Mouse (Mus musculus) intestine, embryonic 15.5 days (tissue): ENCODE results near the gene Sh3tc1. TPM values are rescaled to one million over a fixed set of nuclear protein-coding genes. Genes with fewer than 3 reads are reported as not detected.

Experiments
- ATAC-seq: fragments of 200-750 bp; cut with Nextera tagmentation; 2 replicates; pipeline ENCODE4 v1.8.0; 2017; ENCODE audit warnings: moderate TSS enrichment, moderate library complexity
- H3K27ac ChIP-seq: fragments of 300-500 bp; sonication (generic); 2 replicates; pipeline ENCODE4 v1.5.1; 2015; ENCODE audit warnings: mild to moderate bottlenecking, inconsistent platforms
- H3K27me3 ChIP-seq: fragments of 300-500 bp; sonication (generic); replicated peaks from 2 replicates; pipeline ENCODE4 v1.6.1; 2015; ENCODE audit warnings: inconsistent platforms
- H3K36me3 ChIP-seq: fragments of 300-500 bp; sonication (generic); 2 replicates; pipeline ENCODE4 v1.6.1; 2015; ENCODE audit warnings: inconsistent platforms
- H3K4me1 ChIP-seq: fragments of 300-500 bp; sonication (generic); replicated peaks from 2 replicates; pipeline ENCODE4 v1.6.1; 2015; ENCODE audit warnings: inconsistent platforms
- H3K4me2 ChIP-seq: fragments of 300-500 bp; sonication (generic); replicated peaks from 2 replicates; pipeline ENCODE4 v1.6.1; 2015; ENCODE audit warnings: mild to moderate bottlenecking, inconsistent platforms
- H3K4me3 ChIP-seq: fragments of 300-500 bp; sonication (generic); replicated peaks from 2 replicates; pipeline ENCODE4 v1.5.1; 2015; ENCODE audit warnings: inconsistent platforms
- H3K9ac ChIP-seq: fragments of 300-500 bp; sonication (generic); 2 replicates; pipeline ENCODE4 v1.6.1; 2015; ENCODE audit warnings: inconsistent platforms
- H3K9me3 ChIP-seq: fragments of 300-500 bp; sonication (generic); 2 replicates; pipeline ENCODE4 v1.6.1; 2016; ENCODE audit warnings: inconsistent platforms
- WGBS: fragments of 180-500 bp; shearing (Covaris S2); methylation state at CpG from one replicate; pipeline ENCODE4 v1.1.7; 2015; 5-methylcytosine and 5-hydroxymethylcytosine counted together
- polyA plus RNA-seq: library from polyadenylated mRNA; unstranded; fragments of >200 nt; fragmentation: Nextera tagmentation; extraction: Ambion mirVana; gene quantifications from 2 replicates; pipeline ENCODE4 v1.2.1, GENCODE M21; 2015

Gene Sh3tc1
- polyA plus RNA-seq, 1 experiment from 2014 or later: 16.0 TPM

- no peaks in the 10 kb centered on the region for H3K36me3 ChIP-seq
- no peak for ATAC-seq
- H3K27ac ChIP-seq: no peak overlapping the region
- WGBS: 62% methylated on average over 6 of the region's 6 CpGs
- 0 out of 2 replicates have a peak, but pooled peaks cover 4% of the 10 kb centered on the region for H3K4me1 ChIP-seq
- H3K27me3 ChIP-seq: no peaks in the 10 kb centered on the region
- no peak overlapping the region for H3K9ac ChIP-seq
- no peak overlapping the region for H3K4me2 ChIP-seq
- no peaks in the 10 kb centered on the region for H3K9me3 ChIP-seq
- H3K4me3 ChIP-seq: no peak overlapping the region
Observed at GRCm38 (mm10) chr5:35765909-35766308, 26.1 kb upstream of the Sh3tc1 start.

DNA sequence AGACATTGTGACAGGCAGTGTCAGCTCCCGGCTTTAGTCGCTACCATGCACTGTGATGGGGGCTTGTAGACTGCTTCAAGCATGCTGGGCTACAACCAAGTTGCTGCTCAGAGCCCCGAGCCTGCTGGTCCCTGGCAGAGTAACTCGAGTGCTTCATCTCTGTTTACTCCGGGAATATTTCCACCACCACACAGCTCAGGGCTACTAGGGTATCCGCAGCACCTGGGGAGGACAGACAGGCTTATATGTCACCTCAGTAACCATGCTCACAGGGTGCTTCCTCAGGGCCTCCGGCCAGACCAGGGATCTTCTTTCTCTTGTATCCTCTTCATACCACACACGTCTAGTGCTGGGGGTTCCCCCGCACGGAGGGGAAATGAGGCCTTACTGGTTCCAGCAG lies 23.1 kb upstream of the Sh3tc1 start:
- Histone ChIP-seq H3K4me2 (no peak overlapping the region), H3K4me3 (no peak overlapping the region), H3K9me3 (no peaks in the 10 kb centered on the region), H3K4me1 (peaks cover 13% of the 10 kb centered on the region), H3K36me3 (no peaks in the 10 kb centered on the region), H3K27ac (no peak overlapping the region), H3K9ac (no peak overlapping the region), H3K27me3 (peaks cover 23% of the 10 kb centered on the region)
- no peak for ATAC-seq
- 80% methylated on average over 10 of the region's 10 CpGs for WGBS

GRCm38 (mm10) chr5:35762388-35762787 lies 22.6 kb upstream of the Sh3tc1 start:
- H3K27ac ChIP-seq: no peak overlapping the region
- no peak overlapping the region for H3K4me3 ChIP-seq
- H3K27me3 ChIP-seq: peaks cover 28% of the 10 kb centered on the region
- no peak overlapping the region for H3K9ac ChIP-seq
- H3K4me1 ChIP-seq: peaks cover 13% of the 10 kb centered on the region
- H3K9me3 ChIP-seq: no peaks in the 10 kb centered on the region
- no peaks in the 10 kb centered on the region for H3K36me3 ChIP-seq
- no peak overlapping the region for H3K4me2 ChIP-seq
- 60% methylated on average over 5 of the region's 5 CpGs for WGBS
- no peak for ATAC-seq

DNA sequence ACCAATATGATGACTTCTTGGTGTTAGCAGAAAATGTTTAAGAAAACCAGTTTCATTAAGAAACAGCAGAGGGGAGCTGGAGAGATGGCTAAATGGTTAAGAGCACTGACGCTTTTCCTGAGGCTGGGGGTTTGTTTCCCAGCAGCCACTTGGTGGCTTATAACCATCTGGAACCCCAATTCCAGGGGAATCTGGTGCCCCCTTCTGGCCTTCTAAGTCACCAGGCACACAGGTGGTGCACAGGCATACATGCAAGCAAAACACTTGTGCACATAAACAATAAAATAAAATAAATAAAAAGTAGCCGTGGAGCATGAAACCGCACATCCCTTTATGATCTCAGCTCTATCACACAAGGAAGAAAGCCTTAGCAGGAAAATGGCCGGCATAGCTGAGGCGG lies 21.5 kb upstream of the Sh3tc1 start:
- WGBS: 71% methylated on average over 5 of the region's 5 CpGs

DNA sequence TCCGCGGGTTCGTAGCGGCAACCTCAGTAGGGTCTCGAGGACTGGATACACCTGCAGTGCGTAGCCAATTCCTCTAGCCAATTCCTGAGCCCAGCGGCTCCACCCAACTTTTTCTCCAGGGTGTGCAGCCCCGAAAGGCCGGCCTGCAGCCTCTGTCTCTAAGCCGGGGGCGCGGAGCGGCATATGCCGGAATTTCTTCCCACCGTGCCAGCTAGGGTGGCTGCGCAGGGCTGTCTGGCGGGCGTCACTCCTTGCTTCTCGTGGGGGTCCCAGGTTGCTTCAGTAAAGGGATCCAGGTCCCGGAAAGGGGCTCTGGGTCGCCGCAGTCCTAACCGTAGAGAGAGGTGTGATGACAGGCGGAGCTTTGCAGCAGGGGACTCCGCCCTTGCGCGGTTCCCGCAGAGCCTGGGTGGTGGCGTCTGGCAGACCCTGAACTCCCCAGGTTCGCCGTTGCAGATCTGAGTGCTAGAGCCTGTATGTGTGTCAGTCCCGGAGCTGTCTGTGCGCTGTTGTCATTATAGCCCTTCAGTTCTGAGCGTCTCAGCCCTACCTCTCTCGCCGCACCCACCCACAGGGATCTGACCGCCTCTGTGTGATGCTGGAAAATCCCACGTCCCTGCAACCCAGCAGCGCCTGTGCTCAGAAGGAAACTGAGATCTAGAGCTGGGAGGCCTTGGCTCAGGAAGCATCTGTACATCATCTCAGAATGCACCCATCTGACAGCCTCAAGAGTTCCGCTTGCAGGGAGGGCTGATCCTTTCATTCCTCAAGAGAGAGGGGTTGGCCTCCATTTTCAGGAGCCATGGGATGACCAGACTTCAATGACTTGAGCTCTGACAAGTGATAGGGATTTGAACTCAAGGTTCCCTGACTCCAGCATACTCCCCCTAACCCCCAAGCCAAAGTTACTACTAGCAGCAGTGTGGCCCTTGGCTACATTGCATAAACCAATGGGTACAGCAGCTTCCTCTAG lies 18.6 kb upstream of the Sh3tc1 start:
- H3K27me3 ChIP-seq: peaks cover 39% of the 10 kb centered on the region
- peak overlapping the region; percentile 61 for H3K4me3 ChIP-seq

More for the DNA sequence above, 21.5 kb upstream of the Sh3tc1 start:
- Histone ChIP-seq H3K27ac (no peak overlapping the region), H3K4me3 (no peak overlapping the region), H3K27me3 (peaks cover 30% of the 10 kb centered on the region), H3K4me2 (no peak overlapping the region), H3K9me3 (no peaks in the 10 kb centered on the region), H3K4me1 (peaks cover 13% of the 10 kb centered on the region), H3K9ac (no peak overlapping the region), H3K36me3 (no peaks in the 10 kb centered on the region)
- ATAC-seq: no peak

GRCm38 (mm10) chr5:35757639-35758001 lies 17.8 kb upstream of the Sh3tc1 start, which contains the start of gene Ablim2:
Ablim2 (plus strand) TSS chr5:35757880.
- Histone ChIP-seq H3K4me2 (peak within 1 kb of the TSS; percentile 99), H3K4me1 (peaks cover 12% of the 10 kb centered on the region), H3K4me3 (peak within 1 kb of the TSS; percentile 61), H3K27me3 (peaks cover 39% of the 10 kb centered on the region), H3K27ac (0 out of 2 replicates have a peak within 1 kb of the TSS, but pooled peaks have one; percentile 14), H3K36me3 (no peaks in the 10 kb centered on the region), H3K9me3 (no peaks in the 10 kb centered on the region), H3K9ac (peak within 1 kb of the TSS; percentile 52)
- ATAC-seq: peak; percentile 98
- 0% methylated on average over 34 of the region's 35 CpGs for WGBS

More for the DNA sequence above, 18.6 kb upstream of the Sh3tc1 start:
- Histone ChIP-seq H3K4me1 (peaks cover 12% of the 10 kb centered on the region), H3K27ac (no peak overlapping the region), H3K9ac (peak overlapping the region; percentile 52), H3K36me3 (no peaks in the 10 kb centered on the region), H3K4me2 (peak overlapping the region; percentile 99), H3K9me3 (no peaks in the 10 kb centered on the region)
- ATAC-seq: peak; percentile 29
- WGBS: 2% methylated on average over 40 of the region's 40 CpGs

GRCm38 (mm10) chr5:35756997-35757638 lies 17.3 kb upstream of the Sh3tc1 start:
- peaks cover 39% of the 10 kb centered on the region for H3K27me3 ChIP-seq
- H3K27ac ChIP-seq: 0 out of 2 replicates have a peak overlapping the region, but pooled peaks have one; percentile 14
- ATAC-seq: peak; percentile 62
- H3K4me2 ChIP-seq: peak overlapping the region; percentile 99
- H3K9me3 ChIP-seq: no peaks in the 10 kb centered on the region
- H3K9ac ChIP-seq: peak overlapping the region; percentile 23; the same call in 1 of the 2 replicates
- peak overlapping the region; percentile 61 for H3K4me3 ChIP-seq
- no peaks in the 10 kb centered on the region for H3K36me3 ChIP-seq
- peaks cover 12% of the 10 kb centered on the region for H3K4me1 ChIP-seq
- WGBS: 11% methylated on average over 26 of the region's 26 CpGs

DNA sequence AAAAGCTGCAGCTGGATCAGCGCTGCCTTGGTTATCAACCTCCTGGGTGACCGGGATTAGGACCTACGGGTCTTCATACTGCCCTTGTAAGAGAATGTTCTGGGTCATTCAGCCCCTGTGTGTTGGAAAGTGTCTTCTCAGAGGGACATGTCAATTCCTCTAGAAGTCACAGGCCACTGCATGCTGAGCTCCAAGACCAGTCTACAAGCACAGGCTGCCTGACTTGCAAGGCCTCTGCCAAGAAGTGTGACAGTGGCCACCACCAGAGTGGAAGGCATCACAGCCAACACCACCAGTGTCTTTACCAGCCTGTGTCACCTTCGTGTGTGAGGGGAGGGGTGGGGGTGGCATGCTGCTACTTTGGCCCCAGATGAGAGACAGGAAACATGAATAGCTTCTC lies 16.2 kb upstream of the Sh3tc1 start:
- no peak for ATAC-seq
- peaks cover 39% of the 10 kb centered on the region for H3K27me3 ChIP-seq
- peaks cover 12% of the 10 kb centered on the region for H3K4me1 ChIP-seq
- H3K36me3 ChIP-seq: no peaks in the 10 kb centered on the region
- no peaks in the 10 kb centered on the region for H3K9me3 ChIP-seq
- H3K4me3 ChIP-seq: no peak overlapping the region
- H3K27ac ChIP-seq: no peak overlapping the region
- WGBS: 78% methylated on average over 4 of the region's 4 CpGs
- no peak overlapping the region for H3K9ac ChIP-seq
- no peak overlapping the region for H3K4me2 ChIP-seq

- peaks cover 12% of the 10 kb centered on the region for H3K4me1 ChIP-seq
- H3K9ac ChIP-seq: no peak overlapping the region
- H3K36me3 ChIP-seq: no peaks in the 10 kb centered on the region
- 26% methylated on average over 5 of the region's 5 CpGs for WGBS
- peaks cover 38% of the 10 kb centered on the region for H3K27me3 ChIP-seq
- H3K4me2 ChIP-seq: no peak overlapping the region
- H3K27ac ChIP-seq: no peak overlapping the region
- H3K4me3 ChIP-seq: no peak overlapping the region
- no peak for ATAC-seq
- no peaks in the 10 kb centered on the region for H3K9me3 ChIP-seq
Observed at GRCm38 (mm10) chr5:35755131-35755733, 15.4 kb upstream of the Sh3tc1 start.

DNA sequence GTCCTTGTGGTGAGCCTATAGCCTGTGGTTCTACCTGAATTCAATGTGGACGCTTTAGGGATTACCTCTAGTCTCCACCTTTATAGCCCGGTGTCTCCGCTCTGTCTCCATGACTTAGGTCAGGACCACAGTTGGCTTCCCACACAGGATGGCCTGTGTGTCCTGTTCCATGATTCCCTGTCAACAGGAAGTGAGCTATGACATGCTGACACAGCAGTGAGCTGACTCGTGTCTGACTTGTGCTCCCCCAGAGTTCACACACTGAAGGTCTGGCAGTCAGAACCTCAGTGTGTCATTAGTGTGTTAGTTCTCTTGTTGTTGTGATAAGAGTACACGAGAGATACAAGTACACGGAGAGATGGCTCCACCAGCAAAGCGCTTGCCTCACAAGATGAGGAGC lies 11.2 kb upstream of the Sh3tc1 start:
- Histone ChIP-seq H3K4me1 (no peaks in the 10 kb centered on the region), H3K9ac (no peak overlapping the region), H3K27ac (no peak overlapping the region), H3K9me3 (no peaks in the 10 kb centered on the region), H3K36me3 (no peaks in the 10 kb centered on the region), H3K27me3 (peaks cover 5% of the 10 kb centered on the region; the same call in 1 of the 2 replicates), H3K4me2 (no peak overlapping the region), H3K4me3 (no peak overlapping the region)
- WGBS: 76% methylated on average over 7 of the region's 7 CpGs
- no peak for ATAC-seq

GRCm38 (mm10) chr5:35750026-35750425 lies 10.2 kb upstream of the Sh3tc1 start:
- no peak for ATAC-seq
- no peak overlapping the region for H3K27ac ChIP-seq
- WGBS: 90% methylated on average over 1 of the region's 1 CpGs

GRCm38 (mm10) chr5:35749416-35749815 lies 9.6 kb upstream of the Sh3tc1 start:
- H3K9me3 ChIP-seq: no peaks in the 10 kb centered on the region
- no peak overlapping the region for H3K27ac ChIP-seq
- ATAC-seq: no peak
- no peak overlapping the region for H3K4me2 ChIP-seq
- no peak overlapping the region for H3K9ac ChIP-seq
- H3K4me1 ChIP-seq: no peaks in the 10 kb centered on the region
- 59% methylated on average over 3 of the region's 3 CpGs for WGBS
- no peaks in the 10 kb centered on the region for H3K27me3 ChIP-seq
- no peak overlapping the region for H3K4me3 ChIP-seq
- no peaks in the 10 kb centered on the region for H3K36me3 ChIP-seq

More at GRCm38 (mm10) chr5:35750026-35750425, 10.2 kb upstream of the Sh3tc1 start:
- Histone ChIP-seq H3K36me3 (no peaks in the 10 kb centered on the region), H3K27me3 (no peaks in the 10 kb centered on the region), H3K4me3 (no peak overlapping the region), H3K9ac (no peak overlapping the region), H3K9me3 (no peaks in the 10 kb centered on the region), H3K4me1 (no peaks in the 10 kb centered on the region), H3K4me2 (no peak overlapping the region)
